9 mouse cellular contexts compared by ENCODE assay signal in genomic region chr8:107980618-107981017, GRCm38 (mm10). TPM values are rescaled to one million over a fixed set of nuclear protein-coding genes. Genes with fewer than 3 reads are reported as not detected.
A peak's percentile ranks its signal among the peaks of the same experiment; 100 is the strongest.
DNase-seq lines count a peak whose midpoint lies in the region; ATAC-seq and TF ChIP-seq lines count a peak whose summit lies in the region.
"Had no signal": no experiment of that assay in that cellular context is flagged by ENCODE, and none has a peak within 500 bp of the region (broad histone marks: within the 10 kb centered on the region; RNA-seq: fewer than 3 reads in every experiment).

No protein-coding gene starts in this region.

- DNase-seq in cerebellum, adult 2 months = peak; percentile 29 to 41
- DNase-seq in midbrain, embryonic 14.5 days = peak; percentile 34
- no peak for DNase-seq in midbrain, embryonic 11.5 days (ENCODE audit: low spot score, missing footprints)
- peak; percentile 39 to 47 for DNase-seq in frontal cortex, postnatal 36 days (ENCODE audit: low spot score in 2 of 2)
- no peak for DNase-seq in kidney, adult 2 months
- DNase-seq in spleen, postnatal 14 days (ENCODE audit: low spot score in 2 of 2) = no peak

- H3K27ac ChIP-seq in cerebellum, adult 2 months (ENCODE audit: insufficient read depth, low read length) = no peak overlapping the region
- 0 out of 2 replicates have a peak overlapping the region, but pooled peaks have one; percentile 39 for H3K27ac ChIP-seq in midbrain, embryonic 14.5 days (replicated peaks; ENCODE audit: low read depth, low read length)
- no peak overlapping the region for H3K27ac ChIP-seq in midbrain, embryonic 11.5 days (ENCODE audit: low read depth, low read length)
- H3K27ac ChIP-seq in kidney, adult 2 months (ENCODE audit: insufficient read depth, low read depth, low read length) = no peak overlapping the region
- H3K27ac ChIP-seq: embryonic facial prominence, embryonic 15.5 days had no signal

- no peaks in the 10 kb centered on the region for H3K9me3 ChIP-seq in midbrain, embryonic 14.5 days (ENCODE audit: control insufficient read depth, low read length)
- no peaks in the 10 kb centered on the region for H3K9me3 ChIP-seq in midbrain, embryonic 11.5 days (ENCODE audit: control insufficient read depth, low read length)
- H3K9me3 ChIP-seq: embryonic facial prominence, embryonic 15.5 days had no signal

- no peak for TF ChIP-seq CTCF in cerebellum, adult 2 months (IDR thresholded peaks at IDR 0.05; ENCODE audit: borderline replicate concordance, insufficient read depth, low read depth, low read length)
- TF ChIP-seq CTCF in kidney, adult 2 months (conservative IDR thresholded peaks at IDR 0.05; ENCODE audit: insufficient read depth, insufficient read length, low read depth, low read length) = no peak

- WGBS in cerebellum, adult 2 months = 9% methylated on average over 10 of the region's 10 CpGs
- 26% methylated on average over 10 of the region's 10 CpGs for whole genome bisulfite sequencing in midbrain, embryonic 14.5 days
- WGBS in midbrain, embryonic 11.5 days = 67% methylated on average over 10 of the region's 10 CpGs
- 38% methylated on average over 10 of the region's 10 CpGs for WGBS in kidney, adult 2 months

- no peak overlapping the region for H3K4me3 ChIP-seq in cerebellum, adult 2 months (replicated peaks; ENCODE audit: insufficient read depth, low read depth, low read length)
- no peak overlapping the region for H3K4me3 ChIP-seq in midbrain, embryonic 14.5 days (replicated peaks; ENCODE audit: low read depth, low read length)
- no peak overlapping the region for H3K4me3 ChIP-seq in midbrain, embryonic 11.5 days (ENCODE audit: low read depth, low read length)
- no peak overlapping the region for H3K4me3 ChIP-seq in kidney, adult 2 months (ENCODE audit: insufficient read depth, low read depth, low read length)
- H3K4me3 ChIP-seq: embryonic facial prominence, embryonic 15.5 days had no signal

- ATAC-seq in cerebellum, adult (ENCODE audit: insufficient number of reproducible peaks, low FRiP score, low TSS enrichment) = no peak
- ATAC-seq in midbrain, embryonic 14.5 days (ENCODE audit: low FRiP score, low TSS enrichment) = no peak
- ATAC-seq in midbrain, embryonic 11.5 days (ENCODE audit: low FRiP score) = no peak
- peak; percentile 99 for ATAC-seq in megakaryocyte, adult 5-6 weeks (ENCODE audit: poor library complexity, severe bottlenecking)

- H3K4me1 ChIP-seq in cerebellum, adult 2 months (ENCODE audit: control insufficient read depth, insufficient read depth, low read length) = no peaks in the 10 kb centered on the region
- H3K4me1 ChIP-seq in midbrain, embryonic 14.5 days (ENCODE audit: control insufficient read depth, insufficient read depth, low read length) = peaks cover 5% of the 10 kb centered on the region; the same call in 1 of the 2 replicates
- H3K4me1 ChIP-seq in midbrain, embryonic 11.5 days (ENCODE audit: control insufficient read depth, insufficient read depth, low read length) = no peaks in the 10 kb centered on the region
- no peaks in the 10 kb centered on the region for H3K4me1 ChIP-seq in kidney, adult 2 months (ENCODE audit: control insufficient read depth, insufficient read depth, low read length)

- TF ChIP-seq POLR2A in cerebellum, adult 2 months (IDR thresholded peaks at IDR 0.05; ENCODE audit: borderline replicate concordance, insufficient read depth, low read length) = no peak
- TF ChIP-seq POLR2A in kidney, adult 2 months (IDR thresholded peaks at IDR 0.05; ENCODE audit: low read depth, low read length) = no peak

- peak overlapping the region; percentile 24; the same call in 1 of the 2 replicates for H3K9ac ChIP-seq in midbrain, embryonic 14.5 days (replicated peaks; ENCODE audit: low read length)
- H3K9ac ChIP-seq in midbrain, embryonic 11.5 days (ENCODE audit: low read length) = no peak overlapping the region
- H3K9ac ChIP-seq: embryonic facial prominence, embryonic 15.5 days had no signal

- H3K36me3 ChIP-seq in midbrain, embryonic 14.5 days (ENCODE audit: control insufficient read depth, insufficient read depth, low read length) = no peaks in the 10 kb centered on the region
- no peaks in the 10 kb centered on the region for H3K36me3 ChIP-seq in midbrain, embryonic 11.5 days (ENCODE audit: control insufficient read depth, insufficient read depth, low read length)
- no peaks in the 10 kb centered on the region for H3K36me3 ChIP-seq in kidney, adult 2 months (ENCODE audit: control insufficient read depth, insufficient read depth, low read length)
- H3K36me3 ChIP-seq: embryonic facial prominence, embryonic 15.5 days had no signal

- H3K27me3 ChIP-seq in cerebellum, adult 2 months (ENCODE audit: control insufficient read depth, insufficient read depth, low read length) = no peaks in the 10 kb centered on the region
- no peaks in the 10 kb centered on the region for H3K27me3 ChIP-seq in midbrain, embryonic 14.5 days (ENCODE audit: control insufficient read depth, insufficient read depth, low read length)
- H3K27me3 ChIP-seq in midbrain, embryonic 11.5 days (ENCODE audit: control insufficient read depth, insufficient read depth, low read length) = no peaks in the 10 kb centered on the region
- no peaks in the 10 kb centered on the region for H3K27me3 ChIP-seq in kidney, adult 2 months (replicated peaks; ENCODE audit: control insufficient read depth, insufficient read depth, low read length)
- H3K27me3 ChIP-seq: embryonic facial prominence, embryonic 15.5 days had no signal

- no peak overlapping the region for H3K4me2 ChIP-seq in midbrain, embryonic 14.5 days (ENCODE audit: low read length)
- no peak overlapping the region for H3K4me2 ChIP-seq in midbrain, embryonic 11.5 days
- H3K4me2 ChIP-seq: embryonic facial prominence, embryonic 15.5 days had no signal

RNA-seq across cellular contexts. Expression of gene Zfhx3, which starts 38.2 kb away (rescaled TPM):
- 2.5 and 3.3 TPM in 2 replicates for polyA plus RNA-seq in cerebellum, adult 2 months (2012; rRNA removed)
- polyA plus RNA-seq in midbrain, embryonic 14.5 days (2014; fragmentation: Nextera tagmentation; extraction: Ambion mirVana) = 56.8 and 68.4 TPM in 2 replicates
- 23.4 and 26.8 TPM in 2 replicates for polyA plus RNA-seq in midbrain, embryonic 11.5 days (2014; fragmentation: Nextera tagmentation; extraction: Ambion mirVana)
- total RNA-seq in megakaryocyte, adult 5-6 weeks (2015) = 10.4 and 10.9 TPM in 2 replicates
- 2.1 and 3.3 TPM in 2 replicates for total RNA-seq in megakaryocyte, adult 5-6 weeks (2017)
- 2.0 and 2.5 TPM in 2 replicates for polyA plus RNA-seq in kidney, adult 2 months (2012; rRNA removed)

Comparison
In these comparisons a context has a peak if more than half of its experiments do, and no peak if none do; other contexts are left out.
1. DNase-seq: peak in cerebellum, adult 2 months (2 of 2), midbrain, embryonic 14.5 days (single experiment) and frontal cortex, postnatal 36 days (2 of 2); none in midbrain, embryonic 11.5 days (single experiment), kidney, adult 2 months (single experiment) and spleen, postnatal 14 days (0 of 2).